25 mouse cellular contexts compared by ENCODE assay signal in genomic region chr14:120125315-120125714, GRCm38 (mm10).
DNase-seq lines count a peak whose midpoint lies in the region; ATAC-seq and TF ChIP-seq lines count a peak whose summit lies in the region.
"Had no signal": no experiment of that assay in that cellular context is flagged by ENCODE, and none has a peak within 500 bp of the region (broad histone marks: within the 10 kb centered on the region; RNA-seq: fewer than 3 reads in every experiment).

No protein-coding gene starts in this region.

- H3K36me3 ChIP-seq in intestine, embryonic 14.5 days (ENCODE audit: control insufficient read depth, insufficient read depth, low read length) = no peaks in the 10 kb centered on the region
- no peaks in the 10 kb centered on the region for H3K36me3 ChIP-seq in intestine, embryonic 16.5 days (ENCODE audit: control insufficient read depth, insufficient read depth, low read length)
- no peaks in the 10 kb centered on the region for H3K36me3 ChIP-seq in lung, postnatal 0 days (ENCODE audit: insufficient read depth, low read length)
- no peaks in the 10 kb centered on the region for H3K36me3 ChIP-seq in midbrain, embryonic 11.5 days (ENCODE audit: control insufficient read depth, insufficient read depth, low read length)
- H3K36me3 ChIP-seq in midbrain, embryonic 14.5 days (ENCODE audit: control insufficient read depth, insufficient read depth, low read length) = no peaks in the 10 kb centered on the region
- H3K36me3 ChIP-seq: embryonic facial prominence, embryonic 10.5 days; embryonic facial prominence, embryonic 12.5 days; G1E had no signal

- 89% methylated on average over 5 of the region's 5 CpGs for WGBS in intestine, embryonic 14.5 days
- 83% methylated on average over 5 of the region's 5 CpGs for WGBS in intestine, embryonic 16.5 days
- 60% methylated on average over 5 of the region's 5 CpGs for WGBS in lung, postnatal 0 days
- 92% methylated on average over 5 of the region's 5 CpGs for WGBS in midbrain, embryonic 11.5 days
- WGBS in midbrain, embryonic 14.5 days = 92% methylated on average over 5 of the region's 5 CpGs

- no peaks in the 10 kb centered on the region for H3K27me3 ChIP-seq in intestine, embryonic 14.5 days (replicated peaks; ENCODE audit: control insufficient read depth, insufficient read depth, low read length)
- H3K27me3 ChIP-seq in intestine, embryonic 16.5 days (replicated peaks; ENCODE audit: control insufficient read depth, insufficient read depth, low read length) = no peaks in the 10 kb centered on the region
- H3K27me3 ChIP-seq in lung, postnatal 0 days (replicated peaks; ENCODE audit: insufficient read depth, low read length) = no peaks in the 10 kb centered on the region
- no peaks in the 10 kb centered on the region for H3K27me3 ChIP-seq in midbrain, embryonic 11.5 days (ENCODE audit: control insufficient read depth, insufficient read depth, low read length)
- no peaks in the 10 kb centered on the region for H3K27me3 ChIP-seq in midbrain, embryonic 14.5 days (ENCODE audit: control insufficient read depth, insufficient read depth, low read length)
- H3K27me3 ChIP-seq: CH12.LX; embryonic facial prominence, embryonic 12.5 days; forebrain, embryonic 13.5 days had no signal

- no peak overlapping the region for H3K4me3 ChIP-seq in intestine, embryonic 14.5 days (ENCODE audit: low read depth, low read length)
- no peak overlapping the region for H3K4me3 ChIP-seq in intestine, embryonic 16.5 days (ENCODE audit: low read length)
- H3K4me3 ChIP-seq in lung, postnatal 0 days (ENCODE audit: low read depth, low read length) = no peak overlapping the region
- H3K4me3 ChIP-seq in midbrain, embryonic 11.5 days (ENCODE audit: low read depth, low read length) = no peak overlapping the region
- no peak overlapping the region for H3K4me3 ChIP-seq in midbrain, embryonic 14.5 days (replicated peaks; ENCODE audit: low read depth, low read length)
- H3K4me3 ChIP-seq: embryonic facial prominence, embryonic 10.5 days; embryonic facial prominence, embryonic 12.5 days; forebrain, embryonic 13.5 days had no signal

- no peak overlapping the region for H3K9ac ChIP-seq in intestine, embryonic 14.5 days (ENCODE audit: low read length)
- H3K9ac ChIP-seq in intestine, embryonic 16.5 days (ENCODE audit: low read depth, low read length) = no peak overlapping the region
- H3K9ac ChIP-seq in lung, postnatal 0 days (replicated peaks; ENCODE audit: low read depth) = no peak overlapping the region
- H3K9ac ChIP-seq in midbrain, embryonic 11.5 days (ENCODE audit: low read length) = no peak overlapping the region
- H3K9ac ChIP-seq in midbrain, embryonic 14.5 days (replicated peaks; ENCODE audit: low read length) = no peak overlapping the region
- H3K9ac ChIP-seq: embryonic facial prominence, embryonic 12.5 days; forebrain, embryonic 13.5 days had no signal

- H3K4me1 ChIP-seq in intestine, embryonic 14.5 days (replicated peaks; ENCODE audit: control insufficient read depth, insufficient read depth, low read length) = no peaks in the 10 kb centered on the region
- H3K4me1 ChIP-seq in intestine, embryonic 16.5 days (ENCODE audit: control insufficient read depth, insufficient read depth, low read length) = no peaks in the 10 kb centered on the region
- H3K4me1 ChIP-seq in lung, postnatal 0 days (ENCODE audit: insufficient read depth, low read depth, low read length) = no peaks in the 10 kb centered on the region
- H3K4me1 ChIP-seq in midbrain, embryonic 11.5 days (ENCODE audit: control insufficient read depth, insufficient read depth, low read length) = no peaks in the 10 kb centered on the region
- no peaks in the 10 kb centered on the region for H3K4me1 ChIP-seq in midbrain, embryonic 14.5 days (ENCODE audit: control insufficient read depth, insufficient read depth, low read length)
- H3K4me1 ChIP-seq: embryonic facial prominence, embryonic 12.5 days; forebrain, embryonic 13.5 days had no signal

- no peaks in the 10 kb centered on the region for H3K9me3 ChIP-seq in intestine, embryonic 14.5 days (ENCODE audit: control insufficient read depth, low read length)
- no peaks in the 10 kb centered on the region for H3K9me3 ChIP-seq in intestine, embryonic 16.5 days (ENCODE audit: control insufficient read depth, low read length)
- no peaks in the 10 kb centered on the region for H3K9me3 ChIP-seq in lung, postnatal 0 days (ENCODE audit: low read length)
- H3K9me3 ChIP-seq in midbrain, embryonic 11.5 days (ENCODE audit: control insufficient read depth, low read length) = no peaks in the 10 kb centered on the region
- no peaks in the 10 kb centered on the region for H3K9me3 ChIP-seq in midbrain, embryonic 14.5 days (ENCODE audit: control insufficient read depth, low read length)
- H3K9me3 ChIP-seq: embryonic facial prominence, embryonic 10.5 days had no signal

- peak; percentile 38; the same call in 1 of the 2 replicates for TF ChIP-seq EP300 in lung, postnatal 0 days (IDR thresholded peaks at IDR 0.05)

- no peak overlapping the region for H3K4me2 ChIP-seq in intestine, embryonic 14.5 days (ENCODE audit: low read length)
- no peak overlapping the region for H3K4me2 ChIP-seq in intestine, embryonic 16.5 days (ENCODE audit: low read depth, low read length)
- no peak overlapping the region for H3K4me2 ChIP-seq in lung, postnatal 0 days (replicated peaks; ENCODE audit: low read depth, low read length)
- H3K4me2 ChIP-seq in midbrain, embryonic 11.5 days = no peak overlapping the region
- H3K4me2 ChIP-seq in midbrain, embryonic 14.5 days (ENCODE audit: low read length) = no peak overlapping the region
- H3K4me2 ChIP-seq: embryonic facial prominence, embryonic 12.5 days; forebrain, embryonic 13.5 days had no signal

- DNase-seq in intestine, embryonic 14.5 days (ENCODE audit: low spot score) = peak; percentile 16
- peak; percentile 43 for DNase-seq in lung, postnatal 0 days (ENCODE audit: low spot score)
- no peak for DNase-seq in lung, postnatal 4 days
- peak; percentile 37 for DNase-seq in lung, postnatal 36 days
- DNase-seq in lung, postnatal 14 days = no peak
- peak; percentile 69 for DNase-seq in midbrain, embryonic 11.5 days (ENCODE audit: low spot score, missing footprints)
- DNase-seq in midbrain, embryonic 14.5 days = no peak
- DNase-seq: adrenal gland, adult 8-10 months; adrenal gland, postnatal 14 days; adrenal gland, postnatal 36 days; B cell, adult 2 months; cerebellum, adult 11-12 months; cerebellum, adult 2 months; cerebellum, adult 9-10 months; cerebellum, postnatal 10 days; cerebellum, postnatal 25 days had no signal

- no peak for ATAC-seq in intestine, embryonic 14.5 days (replicated peaks; ENCODE audit: low FRiP score, low TSS enrichment, low read depth)
- ATAC-seq in intestine, embryonic 16.5 days = no peak
- ATAC-seq in lung, postnatal 0 days = peak; percentile 83
- no peak for ATAC-seq in midbrain, embryonic 11.5 days (ENCODE audit: low FRiP score)
- ATAC-seq in midbrain, embryonic 14.5 days (ENCODE audit: low FRiP score, low TSS enrichment) = no peak
- ATAC-seq: activated CD4-positive, CD25-positive, alpha-beta regulatory T cell, adult 4 months; CD4-positive, CD25-positive, alpha-beta regulatory T cell, adult 4 months; forebrain, embryonic 13.5 days; Patski had no signal

- TF ChIP-seq CTCF in lung, postnatal 0 days (IDR thresholded peaks at IDR 0.05) = no peak

- H3K27ac ChIP-seq in intestine, embryonic 14.5 days (ENCODE audit: low read depth) = no peak overlapping the region
- H3K27ac ChIP-seq in intestine, embryonic 16.5 days (ENCODE audit: low read length) = no peak overlapping the region
- H3K27ac ChIP-seq in lung, postnatal 0 days (ENCODE audit: low read length) = no peak overlapping the region
- H3K27ac ChIP-seq in midbrain, embryonic 11.5 days (ENCODE audit: low read depth, low read length) = no peak overlapping the region
- H3K27ac ChIP-seq in midbrain, embryonic 14.5 days (replicated peaks; ENCODE audit: low read depth, low read length) = no peak overlapping the region
- H3K27ac ChIP-seq: embryonic facial prominence, embryonic 10.5 days; embryonic facial prominence, embryonic 12.5 days; forebrain, embryonic 13.5 days had no signal

Comparison
In these comparisons a context has a peak if more than half of its experiments do, and no peak if none do; other contexts are left out.
1. DNase-seq: peak in intestine, embryonic 14.5 days (single experiment), lung, postnatal 0 days (single experiment), lung, postnatal 36 days (single experiment) and midbrain, embryonic 11.5 days (single experiment); none in lung, postnatal 4 days (0 of 2), lung, postnatal 14 days (single experiment) and midbrain, embryonic 14.5 days (single experiment).